Mouse (Mus musculus): ENCODE measurements around the gene Rps16.

DNA sequence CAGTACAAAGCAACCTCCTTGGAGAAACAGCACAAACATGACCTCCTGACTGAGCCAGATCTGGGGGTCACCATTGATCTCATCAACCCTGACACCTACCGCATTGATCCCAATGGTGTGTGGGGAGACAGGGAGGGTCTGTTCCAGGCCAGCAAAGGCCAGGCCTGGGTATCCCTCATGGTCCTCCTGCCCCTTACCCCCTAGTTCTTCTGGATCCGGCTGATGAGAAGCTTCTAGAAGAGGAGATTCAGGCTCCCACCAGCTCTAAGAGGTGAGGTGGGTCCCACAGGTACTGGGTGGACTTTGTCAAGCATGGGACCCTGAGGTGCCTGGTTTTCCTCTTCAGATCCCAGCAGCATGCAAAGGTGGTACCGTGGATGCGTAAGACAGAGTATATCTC lies 45.0 kb downstream of the Rps16 start:
- TF ChIP-seq POLR2A (IDR thresholded peaks at IDR 0.05; ENCODE audit: low read depth, low read length) (no peak), CTCF (IDR thresholded peaks at IDR 0.05; ENCODE audit: borderline replicate concordance, insufficient read depth, low read length) (no peak)
